Mouse (Mus musculus) megakaryocyte, embryonic 14.5 days (primary cell): ENCODE data around the gene Ist1.

Source experiments
- FLI1 ChIP-seq: IDR thresholded peaks from 2 replicates; pipeline ENCODE4 v1.6.1; 2012; ENCODE audit warnings: low read length, inconsistent platforms, mixed read lengths
- GATA1 ChIP-seq: IDR thresholded peaks from 3 replicates; pipeline ENCODE4 v1.6.1; 2012; ENCODE audit warnings: mixed read lengths, low read length, inconsistent platforms, borderline replicate concordance

DNA sequence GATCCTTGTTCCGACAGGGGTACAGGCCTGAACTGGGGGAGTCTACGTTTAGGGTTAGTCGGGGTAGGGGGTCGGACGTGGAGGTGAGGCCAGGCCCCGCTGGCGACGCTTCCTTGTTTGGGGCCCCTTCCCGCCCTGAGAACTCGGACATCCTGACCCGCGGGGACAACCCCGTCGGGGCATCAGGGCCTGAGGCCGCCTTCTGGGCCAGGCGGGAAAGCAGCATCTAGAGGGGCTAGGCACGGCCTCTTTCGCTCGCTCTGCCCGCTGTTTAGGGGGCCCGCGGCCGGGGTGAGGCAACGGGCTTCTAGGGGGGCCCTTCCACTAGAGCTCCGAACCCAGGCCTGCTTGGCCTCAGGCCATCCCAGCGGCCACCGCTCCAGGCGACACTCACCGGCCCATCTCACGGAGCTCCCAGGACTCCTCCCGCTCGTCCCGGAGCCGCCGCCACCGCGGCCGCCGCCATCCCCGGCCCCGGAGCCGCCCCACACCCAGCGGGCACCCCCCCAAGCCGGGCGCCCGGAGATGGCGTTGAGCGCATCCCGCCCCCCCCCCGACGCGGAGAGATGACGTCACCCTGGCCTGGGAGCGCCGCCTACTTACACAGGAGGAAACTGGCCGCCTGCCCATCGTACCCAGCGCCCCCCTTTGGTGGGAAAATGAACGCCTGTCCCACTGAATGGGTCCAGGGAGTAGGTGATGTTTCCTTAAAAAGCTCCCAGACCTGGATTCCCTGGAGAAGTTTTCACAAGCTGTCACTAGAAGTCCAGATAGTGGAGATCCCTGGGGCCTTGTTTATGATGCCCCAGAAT lies 44.4 kb upstream of the Ist1 start, which contains the start of gene Atxn1l:
- TF ChIP-seq GATA1 = no peak
- TF ChIP-seq FLI1 = no peak
